Mouse (Mus musculus) fat pad, adult 2 months (tissue): Measurements from ENCODE around the gene Parp6.

Source experiments
- DNase-seq: peaks from one replicate; pipeline ENCODE4 v3.0.0-alpha.2; 2011; ENCODE audit warnings: low read depth, low spot score; ENCODE audit errors: extremely low read depth

Parp6 gene

GRCm38 (mm10) chr9:59655958-59656634 is 39.0 kb downstream of the Parp6 start, which contains the start of gene Pkm:
Gene Pkm, plus strand, starts transcription at chr9:59656368.
- DNase-seq, result peak; percentile 99

GRCm38 (mm10) chr9:59656635-59657617 is 39.8 kb downstream of the Parp6 start:
- no peak for DNase-seq

- DNase-seq, result no peak
Observed at GRCm38 (mm10) chr9:59658146-59658545, 41.1 kb downstream of the Parp6 start.

GRCm38 (mm10) chr9:59659036-59660026 is 42.2 kb downstream of the Parp6 start:
- DNase-seq, result peak; percentile 82

GRCm38 (mm10) chr9:59660421-59660820 is 43.3 kb downstream of the Parp6 start:
- DNase-seq, result no peak

- DNase-seq, result no peak
Observed at GRCm38 (mm10) chr9:59661298-59661975, 44.4 kb downstream of the Parp6 start.

GRCm38 (mm10) chr9:59663226-59663625 is 46.1 kb downstream of the Parp6 start:
- no peak for DNase-seq

- DNase-seq, result no peak
Observed at GRCm38 (mm10) chr9:59663957-59664356, 46.9 kb downstream of the Parp6 start.

- DNase-seq, result peak; percentile 50
Observed at GRCm38 (mm10) chr9:59664664-59665256, 47.7 kb downstream of the Parp6 start.

- DNase-seq, result no peak
Observed at GRCm38 (mm10) chr9:59666016-59666415, 48.9 kb downstream of the Parp6 start.

GRCm38 (mm10) chr9:59666813-59667212 is 49.7 kb downstream of the Parp6 start:
- DNase-seq, result no peak

- DNase-seq, result no peak
Observed at GRCm38 (mm10) chr9:59667250-59667649, 50.2 kb downstream of the Parp6 start.

GRCm38 (mm10) chr9:59667904-59668303 is 50.8 kb downstream of the Parp6 start:
- no peak for DNase-seq

- DNase-seq, result no peak
Observed at GRCm38 (mm10) chr9:59668473-59668872, 51.4 kb downstream of the Parp6 start.

- DNase-seq, result no peak
Observed at GRCm38 (mm10) chr9:59669172-59669571, 52.1 kb downstream of the Parp6 start.

GRCm38 (mm10) chr9:59672195-59672894 is 55.3 kb downstream of the Parp6 start:
- DNase-seq, result no peak

GRCm38 (mm10) chr9:59673427-59673826 is 56.3 kb downstream of the Parp6 start:
- no peak for DNase-seq

- no peak for DNase-seq
Observed at GRCm38 (mm10) chr9:59675598-59675997, 58.5 kb downstream of the Parp6 start.

GRCm38 (mm10) chr9:59678313-59678712 is 61.2 kb downstream of the Parp6 start:
- no peak for DNase-seq
